Mouse (Mus musculus): ENCODE data around the gene Atp6v0d1. TPM values are rescaled to one million over a fixed set of nuclear protein-coding genes. Genes with fewer than 3 reads are reported as not detected.

The Atp6v0d1 gene
- total RNA-seq, 2 experiments from 2014 or later, result 92.8 to 94.0 TPM

- DNase-seq, result no peak
Observed at GRCm38 (mm10) chr8:105499787-105500186, 66.1 kb downstream of the Atp6v0d1 start.

- peak; percentile 96 for DNase-seq
Observed at GRCm38 (mm10) chr8:105496439-105497180, 69.2 kb downstream of the Atp6v0d1 start, which contains the start of gene Zdhhc1. Gene Zdhhc1 (minus strand): TSS chr8:105496902.

DNA sequence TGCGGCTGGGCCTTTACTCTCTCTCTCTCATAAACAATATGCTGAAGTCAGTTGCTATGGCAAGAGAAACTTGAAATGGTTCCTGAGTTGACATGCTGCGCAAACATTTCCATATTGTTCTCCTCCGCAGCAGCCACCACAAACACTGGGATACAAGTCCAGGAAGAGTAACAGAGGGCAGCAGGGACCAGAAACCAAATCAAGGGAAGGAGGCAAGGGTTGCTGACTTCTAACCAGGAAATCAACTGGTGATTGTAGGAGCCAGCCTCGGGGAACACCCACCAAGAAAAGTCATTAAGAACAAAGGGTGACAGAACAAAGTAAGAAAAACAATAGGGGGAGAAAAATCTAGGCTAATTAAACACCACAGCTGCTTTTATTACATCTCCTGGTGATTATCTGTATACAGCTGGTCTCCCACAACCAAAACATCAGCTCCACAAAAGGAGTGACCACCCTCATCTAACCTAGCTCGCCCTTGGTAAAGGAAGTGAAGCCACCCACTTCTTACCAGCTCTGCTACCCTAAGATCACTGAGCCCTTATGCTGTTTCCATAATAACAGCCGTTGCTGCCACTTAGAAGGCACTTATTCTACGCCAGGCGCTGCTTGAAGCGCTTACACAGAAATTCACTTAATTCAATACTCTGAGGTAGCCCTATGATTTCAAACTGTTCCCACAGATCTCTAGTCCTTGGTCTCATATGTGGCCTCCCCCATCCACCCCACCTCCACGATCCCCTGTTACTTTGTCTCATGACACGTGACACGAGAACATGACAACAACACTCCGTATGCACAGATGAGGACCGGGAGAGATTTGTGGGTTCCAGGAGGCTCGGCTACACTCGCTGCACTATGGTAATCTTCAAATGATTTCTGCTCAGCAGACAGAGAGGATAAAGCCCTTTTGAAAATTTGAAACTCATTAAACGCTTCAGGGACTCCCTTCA is 70.2 kb downstream of the Atp6v0d1 start:
- DNase-seq, result no peak

GRCm38 (mm10) chr8:105494566-105494965 is 71.3 kb downstream of the Atp6v0d1 start:
- no peak for DNase-seq

- DNase-seq, result no peak
Observed at GRCm38 (mm10) chr8:105493495-105493894, 72.4 kb downstream of the Atp6v0d1 start.

GRCm38 (mm10) chr8:105489281-105489680 is 76.6 kb downstream of the Atp6v0d1 start:
- DNase-seq, result no peak

GRCm38 (mm10) chr8:105488082-105488481 is 77.8 kb downstream of the Atp6v0d1 start:
- no peak for DNase-seq

DNA sequence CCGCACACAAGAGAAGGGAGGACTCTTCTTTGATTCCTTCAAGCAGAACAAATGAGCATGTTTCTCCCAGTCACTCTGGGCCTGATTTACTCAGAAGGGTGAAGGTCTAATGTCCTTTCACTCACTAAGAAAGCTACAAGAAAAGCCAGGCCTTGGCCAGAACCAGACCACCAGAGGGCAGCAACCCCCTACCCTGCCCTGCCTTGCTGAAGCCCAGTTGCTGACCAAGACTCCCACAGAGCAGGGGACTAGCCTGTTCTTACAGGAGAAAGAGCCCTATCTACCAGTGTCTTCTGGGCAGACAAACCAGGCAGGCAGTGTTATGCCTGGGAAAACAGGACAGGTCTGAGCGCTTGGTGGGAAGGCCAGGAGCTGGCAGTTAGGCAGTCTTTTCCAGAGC is 81.5 kb downstream of the Atp6v0d1 start:
- peak; percentile 67 for DNase-seq

DNA sequence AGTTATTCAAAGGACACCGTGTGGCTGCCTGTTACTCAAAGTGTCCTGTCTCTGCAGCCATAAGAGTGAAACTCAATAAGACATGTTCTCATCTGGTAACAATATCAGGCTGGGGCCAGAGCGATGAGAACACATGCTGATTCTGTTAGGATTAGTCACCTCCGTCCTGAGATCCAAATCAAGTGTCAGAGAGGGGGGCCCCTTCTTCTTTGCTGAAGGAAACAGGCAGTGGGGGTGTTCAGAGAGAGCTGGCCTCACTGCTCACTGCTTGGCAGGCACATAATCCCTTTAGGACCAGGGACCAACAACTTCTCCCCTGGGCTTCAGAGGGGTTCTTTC is 81.8 kb downstream of the Atp6v0d1 start:
- DNase-seq, result no peak

DNA sequence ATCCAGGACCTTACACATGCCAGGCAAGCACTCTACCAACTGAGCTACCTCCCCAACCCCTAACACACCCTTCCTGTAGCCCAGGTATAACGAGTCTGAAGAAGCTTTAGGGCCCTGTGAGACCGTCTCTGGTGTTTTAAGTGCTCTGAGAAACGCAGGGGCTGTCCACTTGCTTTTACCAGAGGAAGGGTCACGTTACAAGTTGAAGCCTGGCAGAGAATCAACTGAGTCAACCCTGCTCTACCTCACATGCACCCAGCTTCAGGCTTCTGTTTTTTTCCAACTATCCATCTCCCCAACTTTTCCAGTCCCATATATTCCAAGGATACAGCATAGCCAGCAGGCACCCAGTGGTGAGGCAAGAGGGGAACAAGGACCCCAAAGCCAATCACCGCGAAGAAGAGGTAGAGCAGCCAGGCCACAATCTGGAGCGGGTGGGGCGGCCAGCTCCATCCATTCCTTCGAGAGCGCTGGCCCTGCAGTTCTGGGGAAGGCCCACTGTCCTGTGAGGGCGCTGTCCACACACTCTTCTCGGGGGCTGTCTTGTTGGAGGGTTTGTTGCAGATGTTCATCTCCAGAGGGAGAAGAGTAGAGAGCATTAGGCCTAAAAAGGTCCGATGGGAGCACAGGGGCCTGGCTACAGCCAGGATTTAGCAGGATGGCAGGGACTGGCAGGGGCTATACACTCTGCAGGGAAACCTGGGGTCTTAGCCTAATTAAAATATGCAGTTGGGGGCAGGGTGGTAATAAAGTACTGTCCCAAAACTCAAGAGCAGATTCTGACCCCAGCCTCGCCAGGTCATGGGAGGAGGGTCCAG is 82.4 kb downstream of the Atp6v0d1 start:
- peak; percentile 62 for DNase-seq

DNA sequence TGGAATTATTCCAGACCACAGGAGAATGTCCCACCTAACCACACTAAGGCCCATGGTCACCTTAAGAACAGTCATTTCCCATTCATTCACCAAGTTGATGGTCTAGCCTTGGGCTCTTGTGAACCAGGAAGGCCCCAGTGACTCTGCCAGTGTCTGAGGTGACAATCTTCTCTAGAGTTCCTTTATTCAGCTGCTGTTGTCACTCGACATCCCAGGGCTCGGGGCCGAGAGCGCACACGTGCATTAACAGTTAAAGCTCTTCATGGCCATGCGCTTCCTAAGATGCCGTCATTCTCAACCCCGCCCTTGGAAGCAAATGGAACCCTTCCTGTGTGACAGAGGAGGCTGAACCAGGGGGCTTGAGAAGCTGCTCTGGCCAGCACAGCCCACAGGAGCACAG is 83.7 kb downstream of the Atp6v0d1 start:
- no peak for DNase-seq

DNA sequence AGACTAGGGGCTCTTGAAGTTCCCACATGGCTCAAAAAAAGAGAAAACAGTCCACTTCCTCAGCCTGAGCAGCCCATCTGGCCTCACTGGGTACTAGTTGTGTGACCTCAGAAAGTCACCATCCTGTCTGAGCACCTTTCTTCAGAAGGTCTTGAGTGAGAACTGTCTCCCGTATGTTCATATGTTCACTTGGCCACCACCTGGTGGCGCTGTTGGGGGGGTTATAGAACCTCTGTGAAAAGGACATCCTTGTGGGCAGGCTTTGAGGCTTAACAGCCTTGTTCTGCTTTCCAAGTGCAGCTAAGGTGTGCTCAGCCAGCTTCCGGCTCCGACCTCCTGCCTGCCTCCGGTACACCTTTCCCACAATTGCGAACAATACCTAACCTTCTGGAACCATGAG is 84.4 kb downstream of the Atp6v0d1 start:
- peak; percentile 58 for DNase-seq

DNA sequence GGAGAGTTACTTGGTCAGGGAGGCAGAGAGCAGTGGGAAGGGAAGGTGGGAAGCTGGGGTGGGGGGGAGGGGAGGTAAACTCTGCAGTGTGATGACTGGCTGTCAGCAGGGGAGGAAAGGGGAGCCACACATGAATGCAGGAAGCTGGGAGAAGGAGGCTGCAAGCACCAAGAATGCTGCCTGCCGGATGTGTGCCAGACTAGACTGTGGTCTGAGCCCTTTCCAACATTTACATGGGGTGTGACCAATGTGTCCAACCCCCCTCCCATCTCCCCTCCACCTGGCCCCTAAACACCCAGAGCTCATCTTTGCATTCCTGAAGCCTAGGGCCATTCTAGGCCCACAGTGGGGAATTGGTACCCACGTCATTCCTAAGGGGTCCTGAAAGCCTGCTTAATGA is 84.8 kb downstream of the Atp6v0d1 start:
- DNase-seq, result no peak

GRCm38 (mm10) chr8:105477792-105478191 is 88.1 kb downstream of the Atp6v0d1 start:
- DNase-seq, result no peak

DNA sequence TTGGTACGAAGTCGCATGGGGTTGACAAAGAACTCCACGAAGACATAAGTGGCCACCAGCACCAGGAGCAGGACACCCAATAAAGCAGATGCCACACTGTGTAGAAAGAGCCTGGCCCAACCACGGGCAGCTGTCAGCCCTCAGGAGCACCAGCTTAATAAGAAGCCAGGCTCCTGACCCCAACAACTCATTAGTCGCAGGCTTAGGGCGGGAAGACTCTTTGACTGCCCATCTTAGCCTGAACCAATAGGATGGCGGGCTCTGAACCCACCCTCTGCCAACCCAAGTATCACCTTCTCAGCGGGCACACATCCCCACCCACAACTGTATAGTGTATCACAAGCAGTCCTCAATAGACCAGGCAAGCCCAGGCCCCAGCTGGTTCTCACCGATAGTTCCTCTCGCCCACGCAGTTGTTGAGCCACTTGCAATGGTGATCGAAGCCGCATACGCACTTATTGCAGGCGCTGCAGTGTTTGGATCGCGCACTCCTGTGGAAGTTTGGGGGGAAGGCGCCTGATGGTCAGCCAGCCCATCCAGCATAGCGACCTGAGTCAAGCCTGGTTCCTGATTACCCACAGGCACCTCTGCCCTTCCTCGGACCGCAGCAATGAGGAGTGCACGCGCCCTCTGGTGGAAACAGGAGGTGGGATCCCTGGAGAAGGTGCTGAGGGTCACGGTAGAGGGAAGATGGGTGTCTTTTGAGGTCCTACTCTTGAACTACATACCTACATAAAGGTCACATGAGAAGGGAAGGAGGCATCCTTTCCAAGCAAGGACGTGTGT is 89.0 kb downstream of the Atp6v0d1 start:
- peak; percentile 77 for DNase-seq

DNA sequence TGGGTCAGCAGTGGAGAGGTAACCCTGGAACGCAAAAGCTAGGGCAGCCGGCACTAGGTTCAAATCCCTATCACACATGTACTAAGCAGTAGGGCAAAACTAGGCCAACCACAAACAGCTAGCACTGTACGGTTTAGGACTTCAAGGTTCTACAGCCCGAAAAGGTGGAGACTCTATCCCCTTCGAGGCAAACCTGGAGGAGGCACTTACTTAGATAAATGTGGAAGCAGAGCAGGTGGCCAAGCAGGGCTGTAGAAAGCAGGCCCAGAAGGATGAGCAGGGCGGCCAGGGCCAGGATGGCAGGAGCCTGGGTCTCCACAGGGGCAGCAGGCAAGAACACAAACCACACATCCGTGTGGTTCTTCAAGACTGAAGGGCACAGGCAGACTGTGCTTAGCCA is 89.7 kb downstream of the Atp6v0d1 start:
- no peak for DNase-seq

GRCm38 (mm10) chr8:105475742-105476141 is 90.1 kb downstream of the Atp6v0d1 start:
- no peak for DNase-seq

GRCm38 (mm10) chr8:105475254-105475653 is 90.6 kb downstream of the Atp6v0d1 start:
- DNase-seq, result no peak

DNA sequence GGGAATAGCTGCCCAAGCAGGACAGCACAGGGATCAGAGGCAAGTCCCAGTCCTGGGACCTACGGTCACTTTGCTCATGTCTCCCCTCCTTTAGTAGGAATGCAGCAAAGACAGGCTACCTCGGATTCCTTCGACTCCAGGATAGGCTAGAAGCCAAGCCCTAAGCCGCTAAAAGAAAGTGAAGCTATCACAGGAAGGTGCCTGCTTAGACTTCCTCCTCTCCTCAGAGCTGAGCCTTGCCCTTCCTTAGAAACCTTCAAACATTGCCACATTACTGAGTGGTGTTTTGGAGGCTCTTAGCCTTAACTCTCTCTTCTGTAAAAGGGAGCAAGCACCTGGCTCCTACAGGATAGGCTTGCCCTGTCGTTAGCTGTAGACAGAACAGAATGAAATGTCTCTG is 91.2 kb downstream of the Atp6v0d1 start:
- DNase-seq, result no peak
